Mouse (Mus musculus) ovary, postnatal 10 days (tissue): ENCODE data around the gene Hgfac.

Experiments
- DNase-seq: peaks from one replicate; pipeline ENCODE4 v3.0.0; 2022; ENCODE audit warnings: low spot score

The Hgfac gene

GRCm38 (mm10) chr5:35041268-35041829 is at the start of gene Hgfac:
Hgfac (plus strand) TSS chr5:35041509.
- no peak for DNase-seq

- no peak for DNase-seq
Measured at GRCm38 (mm10) chr5:34998754-34999153, 42.6 kb upstream of the Hgfac start.

GRCm38 (mm10) chr5:34999281-34999680 is 42.0 kb upstream of the Hgfac start:
- no peak for DNase-seq

GRCm38 (mm10) chr5:35000323-35000722 is 41.0 kb upstream of the Hgfac start:
- no peak for DNase-seq

GRCm38 (mm10) chr5:35001144-35001543 is 40.2 kb upstream of the Hgfac start:
- no peak for DNase-seq

GRCm38 (mm10) chr5:35003611-35004162 is 37.6 kb upstream of the Hgfac start:
- DNase-seq: no peak

- DNase-seq: no peak
Measured at GRCm38 (mm10) chr5:35004769-35005168, 36.5 kb upstream of the Hgfac start.

GRCm38 (mm10) chr5:35005659-35006058 is 35.6 kb upstream of the Hgfac start:
- DNase-seq: no peak

- DNase-seq: no peak
Measured at GRCm38 (mm10) chr5:35006599-35006998, 34.7 kb upstream of the Hgfac start.

- DNase-seq: no peak
Measured at GRCm38 (mm10) chr5:35009163-35009562, 32.1 kb upstream of the Hgfac start.

GRCm38 (mm10) chr5:35010656-35011055 is 30.7 kb upstream of the Hgfac start:
- no peak for DNase-seq

- no peak for DNase-seq
Measured at GRCm38 (mm10) chr5:35011156-35011923, 30.0 kb upstream of the Hgfac start.

- DNase-seq: no peak
Measured at GRCm38 (mm10) chr5:35014036-35014435, 27.3 kb upstream of the Hgfac start.

GRCm38 (mm10) chr5:35019673-35020300 is 21.5 kb upstream of the Hgfac start:
- DNase-seq: no peak

- no peak for DNase-seq
Measured at GRCm38 (mm10) chr5:35020410-35021241, 20.7 kb upstream of the Hgfac start.

- DNase-seq: peak; percentile 39
Measured at GRCm38 (mm10) chr5:35024975-35025374, 16.3 kb upstream of the Hgfac start.

- no peak for DNase-seq
Measured at GRCm38 (mm10) chr5:35029303-35029702, 12.0 kb upstream of the Hgfac start.

GRCm38 (mm10) chr5:35029755-35030154 is 11.6 kb upstream of the Hgfac start:
- DNase-seq: no peak

GRCm38 (mm10) chr5:35033068-35033467 is 8.2 kb upstream of the Hgfac start:
- DNase-seq: no peak

GRCm38 (mm10) chr5:35033619-35034018 is 7.7 kb upstream of the Hgfac start:
- no peak for DNase-seq

- DNase-seq: no peak
Measured at GRCm38 (mm10) chr5:35035141-35035540, 6.2 kb upstream of the Hgfac start.

- no peak for DNase-seq
Measured at GRCm38 (mm10) chr5:35035795-35036194, 5.5 kb upstream of the Hgfac start.
